Mouse (Mus musculus) monocyte, adult 5-6 weeks (primary cell): ENCODE data around the gene Cecr2. TPM values are rescaled to one million over a fixed set of nuclear protein-coding genes. Genes with fewer than 3 reads are reported as not detected.

Source experiments
- ATAC-seq: fragments of 153-309, 156-312 bp; replicated peaks from 2 replicates; pipeline ENCODE4 v1.8.0; 2017; ENCODE audit warnings: mild to moderate bottlenecking; ENCODE audit not compliant: low TSS enrichment, insufficient number of reproducible peaks, severe bottlenecking, poor library complexity, low FRiP score
- total RNA-seq: library from RNA; stranded (forward); fragments of 200-1000, 200-491, 200-594 nt; gene quantifications from 3 replicates; pipeline ENCODE4 v1.2.3, GENCODE M21; 2017

The Cecr2 gene
- total RNA-seq, 1 experiment from 2014 or later, result 4.0 TPM

GRCm38 (mm10) chr6:120743130-120743529 is 77.0 kb downstream of the Cecr2 start:
- ATAC-seq, result no peak

- no peak for ATAC-seq
These were observed 78.1 kb downstream of the Cecr2 start for GRCm38 (mm10) chr6:120744266-120744665.

- ATAC-seq, result no peak
These were observed 80.2 kb downstream of the Cecr2 start for GRCm38 (mm10) chr6:120746416-120746815.

GRCm38 (mm10) chr6:120761151-120761550 is 95.0 kb downstream of the Cecr2 start:
- no peak for ATAC-seq

GRCm38 (mm10) chr6:120769972-120770371 is 103.8 kb downstream of the Cecr2 start:
- ATAC-seq, result no peak

- ATAC-seq, result no peak
These were observed 105.2 kb downstream of the Cecr2 start for GRCm38 (mm10) chr6:120771366-120771765.

- no peak for ATAC-seq
These were observed 105.9 kb downstream of the Cecr2 start for GRCm38 (mm10) chr6:120772025-120772424.

GRCm38 (mm10) chr6:120773149-120773628 is 107.0 kb downstream of the Cecr2 start, which contains the start of gene Slc25a18:
Gene Slc25a18, plus strand, starts transcription at chr6:120773578.
- no peak for ATAC-seq

- no peak for ATAC-seq
These were observed 107.6 kb downstream of the Cecr2 start for GRCm38 (mm10) chr6:120773763-120774162.

GRCm38 (mm10) chr6:120776286-120776685 is 110.1 kb downstream of the Cecr2 start:
- ATAC-seq, result no peak

GRCm38 (mm10) chr6:120777533-120777932 is 111.4 kb downstream of the Cecr2 start:
- no peak for ATAC-seq

GRCm38 (mm10) chr6:120778226-120778625 is 112.1 kb downstream of the Cecr2 start:
- ATAC-seq, result no peak

GRCm38 (mm10) chr6:120782948-120783347 is 116.8 kb downstream of the Cecr2 start:
- no peak for ATAC-seq

GRCm38 (mm10) chr6:120784351-120784750 is 118.2 kb downstream of the Cecr2 start:
- no peak for ATAC-seq

- ATAC-seq, result peak; percentile 41; the same call in 1 of the 2 replicates
These were observed 122.0 kb downstream of the Cecr2 start for GRCm38 (mm10) chr6:120788068-120788607.

- ATAC-seq, result no peak
These were observed 122.7 kb downstream of the Cecr2 start for GRCm38 (mm10) chr6:120788904-120789303.

- no peak for ATAC-seq
These were observed 124.0 kb downstream of the Cecr2 start for GRCm38 (mm10) chr6:120790153-120790552.

GRCm38 (mm10) chr6:120790717-120791116 is 124.5 kb downstream of the Cecr2 start:
- ATAC-seq, result no peak

GRCm38 (mm10) chr6:120792947-120793346 is 126.8 kb downstream of the Cecr2 start:
- ATAC-seq, result no peak

GRCm38 (mm10) chr6:120795422-120796086 is 129.4 kb downstream of the Cecr2 start:
- ATAC-seq, result no peak
